Mouse (Mus musculus) forebrain, embryonic 10.5 days (tissue): ENCODE results near the gene Cend1. TPM values are rescaled to one million over a fixed set of nuclear protein-coding genes. Genes with fewer than 3 reads are reported as not detected.

Experiments
- DNase-seq: peaks from one replicate; pipeline ENCODE4 v3.0.0-alpha.2; 2017; ENCODE audit warnings: low spot score; ENCODE audit errors: extremely low spot score
- H3K27ac ChIP-seq: fragments of 300-500 bp; sonication (generic); 2 replicates; pipeline ENCODE4 v1.5.1; 2016; ENCODE audit warnings: mild to moderate bottlenecking
- H3K27me3 ChIP-seq: fragments of 300-500 bp; sonication (generic); 2 replicates; pipeline ENCODE4 v1.6.1; 2016; ENCODE audit warnings: mild to moderate bottlenecking; ENCODE audit not compliant: poor library complexity, severe bottlenecking
- H3K36me3 ChIP-seq: fragments of 300-500 bp; sonication (generic); replicated peaks from 2 replicates; pipeline ENCODE4 v1.6.1; 2016; ENCODE audit warnings: mild to moderate bottlenecking, moderate library complexity
- H3K4me1 ChIP-seq: fragments of 300-500 bp; sonication (generic); 2 replicates; pipeline ENCODE4 v1.6.1; 2016
- H3K4me3 ChIP-seq: fragments of 300-500 bp; sonication (generic); 2 replicates; pipeline ENCODE4 v1.5.1; 2016; ENCODE audit warnings: mild to moderate bottlenecking, moderate library complexity
- H3K9me3 ChIP-seq: fragments of 300-500 bp; sonication (generic); 2 replicates; pipeline ENCODE4 v1.6.1; 2016; ENCODE audit warnings: mild to moderate bottlenecking, moderate library complexity
- WGBS: fragments of 180-500 bp; shearing (Covaris S2); methylation state at CpG from one replicate; pipeline ENCODE4 v1.1.7; 2016; 5-methylcytosine and 5-hydroxymethylcytosine counted together
- polyA plus RNA-seq: library from polyadenylated mRNA; unstranded; fragments of >200 nt; fragmentation: Nextera tagmentation; extraction: Ambion mirVana; gene quantifications from 2 replicates; pipeline ENCODE4 v1.2.1, GENCODE M21; 2016

Cend1 gene
- polyA plus RNA-seq, 1 experiment from 2014 or later, result 8.7 TPM

DNA sequence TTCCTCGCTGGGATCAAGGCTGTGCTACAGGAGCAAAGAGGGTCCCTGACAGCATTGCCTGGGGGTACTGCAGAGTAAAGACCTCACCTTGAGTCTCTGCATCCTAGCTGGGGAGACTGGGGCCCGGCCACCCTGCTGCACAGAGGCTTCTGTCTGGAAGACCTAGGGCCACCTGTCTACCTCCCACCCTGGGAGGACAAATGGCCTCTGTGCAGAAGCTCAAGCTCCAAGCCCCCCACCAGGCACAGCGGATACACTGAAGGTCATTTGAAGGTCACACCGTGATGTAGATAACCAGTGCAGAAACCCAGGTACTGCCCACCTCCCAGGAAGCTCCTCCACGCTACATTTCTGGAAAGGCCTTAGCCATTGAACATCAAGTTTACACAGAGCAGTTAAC is 590 bp downstream of the Cend1 start:
- Histone ChIP-seq H3K27ac (peak overlapping the region; percentile 68), H3K4me3 (peak overlapping the region; percentile 55), H3K36me3 (peaks cover 35% of the 10 kb centered on the region), H3K9me3 (no peaks in the 10 kb centered on the region), H3K27me3 (peaks cover 8% of the 10 kb centered on the region), H3K4me1 (peaks cover 41% of the 10 kb centered on the region)
- WGBS, result 52% methylated on average over 5 of the region's 5 CpGs
- no peak for DNase-seq

DNA sequence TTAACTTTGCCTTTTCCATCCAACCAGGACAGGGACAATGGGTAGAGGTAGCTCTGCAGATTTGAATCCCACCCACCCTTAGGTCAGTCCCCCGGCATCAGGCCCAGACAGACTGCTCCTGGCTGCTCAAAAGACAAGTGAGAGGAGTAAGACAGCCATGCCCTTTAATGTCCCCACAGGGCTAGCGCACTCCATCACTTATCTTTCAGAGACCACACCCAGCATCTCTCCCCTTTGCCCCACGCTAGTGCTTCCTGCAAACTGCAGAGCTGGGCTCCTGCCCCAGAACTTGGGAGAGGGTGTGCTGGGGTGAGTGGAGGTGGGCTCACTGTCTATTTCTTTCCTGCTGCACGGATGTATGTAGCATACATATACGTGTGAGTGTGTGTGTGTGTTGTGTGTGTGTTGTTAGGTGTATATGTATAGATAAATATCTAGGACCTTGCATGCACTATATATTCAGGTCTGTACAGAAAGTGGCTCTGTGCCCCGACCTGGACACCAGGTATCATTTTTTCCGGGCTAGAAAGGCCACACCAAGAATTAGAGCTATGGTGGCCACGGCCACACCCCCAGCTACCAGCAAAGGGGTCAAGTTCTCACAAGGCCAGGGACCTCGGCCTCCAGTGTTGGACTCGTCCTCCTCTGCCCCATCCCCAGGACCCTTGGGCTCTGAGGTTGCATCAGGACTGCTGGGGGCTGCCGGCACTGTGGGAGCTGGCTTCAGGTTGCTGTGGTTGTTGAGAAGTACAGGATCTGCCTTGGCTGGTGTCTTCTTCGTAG is 2.2 kb downstream of the Cend1 start:
- 89% methylated on average over 12 of the region's 12 CpGs for WGBS
- peaks cover 8% of the 10 kb centered on the region for H3K27me3 ChIP-seq
- H3K27ac ChIP-seq, result no peak overlapping the region
- no peaks in the 10 kb centered on the region for H3K9me3 ChIP-seq
- no peak for DNase-seq
- peaks cover 19% of the 10 kb centered on the region for H3K36me3 ChIP-seq
- H3K4me3 ChIP-seq, result no peak overlapping the region
- peaks cover 30% of the 10 kb centered on the region for H3K4me1 ChIP-seq

DNA sequence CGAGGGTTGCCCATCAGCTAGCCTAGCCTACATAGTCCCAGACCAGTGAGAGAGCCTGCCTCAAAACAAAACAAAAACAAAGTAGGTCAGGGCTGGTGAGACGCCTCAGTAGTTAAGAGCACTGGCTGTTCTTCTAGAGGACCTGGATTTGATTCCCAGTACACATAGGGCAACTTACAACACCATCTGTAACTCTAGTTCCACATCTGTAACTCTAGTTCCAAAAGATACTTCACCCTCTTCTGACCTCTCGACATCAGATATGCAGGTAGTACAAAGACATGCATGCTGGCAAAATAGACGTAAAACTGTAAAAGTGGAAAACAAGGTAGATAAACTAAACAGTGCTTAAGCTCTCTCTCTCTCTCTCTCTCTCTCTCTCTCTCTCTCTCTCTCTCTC is 5.5 kb downstream of the Cend1 start:
- 87% methylated on average over 4 of the region's 4 CpGs for WGBS
- no peak for DNase-seq
- Histone ChIP-seq H3K4me3 (no peak overlapping the region), H3K9me3 (no peaks in the 10 kb centered on the region), H3K36me3 (no peaks in the 10 kb centered on the region), H3K27me3 (peaks cover 8% of the 10 kb centered on the region), H3K27ac (no peak overlapping the region), H3K4me1 (peaks cover 7% of the 10 kb centered on the region)

- no peaks in the 10 kb centered on the region for H3K9me3 ChIP-seq
- H3K27ac ChIP-seq, result no peak overlapping the region
- H3K4me3 ChIP-seq, result no peak overlapping the region
- H3K27me3 ChIP-seq, result no peaks in the 10 kb centered on the region
- 86% methylated on average over 9 of the region's 9 CpGs for WGBS
- no peaks in the 10 kb centered on the region for H3K4me1 ChIP-seq
- no peaks in the 10 kb centered on the region for H3K36me3 ChIP-seq
- no peak for DNase-seq
Measured at GRCm38 (mm10) chr7:141420030-141420702, 9.1 kb downstream of the Cend1 start.

DNA sequence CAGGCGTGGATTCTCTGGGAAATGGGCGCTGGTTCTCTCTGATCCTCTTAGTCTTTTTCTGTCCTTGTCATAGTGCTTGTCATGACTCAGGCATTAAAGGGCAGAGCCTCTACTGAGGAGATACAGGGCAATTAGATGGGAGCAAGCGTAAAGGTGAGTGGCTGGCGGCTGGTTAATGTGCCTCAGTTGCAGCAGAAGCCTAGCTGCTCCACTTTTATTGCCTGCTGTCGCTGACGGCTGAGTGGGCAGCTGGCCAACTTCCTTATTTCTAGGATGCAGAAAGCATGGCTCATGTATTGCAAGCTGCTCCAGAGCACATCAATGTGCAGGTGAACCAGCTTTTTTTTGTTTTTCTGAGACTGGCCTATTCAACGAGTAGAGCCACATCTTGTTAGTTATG is 10.3 kb downstream of the Cend1 start:
- no peak overlapping the region for H3K4me3 ChIP-seq
- peaks cover 8% of the 10 kb centered on the region for H3K4me1 ChIP-seq
- no peak overlapping the region for H3K27ac ChIP-seq
- no peaks in the 10 kb centered on the region for H3K9me3 ChIP-seq
- no peak for DNase-seq
- no peaks in the 10 kb centered on the region for H3K36me3 ChIP-seq
- WGBS, result 85% methylated on average over 7 of the region's 7 CpGs
- H3K27me3 ChIP-seq, result no peaks in the 10 kb centered on the region

DNA sequence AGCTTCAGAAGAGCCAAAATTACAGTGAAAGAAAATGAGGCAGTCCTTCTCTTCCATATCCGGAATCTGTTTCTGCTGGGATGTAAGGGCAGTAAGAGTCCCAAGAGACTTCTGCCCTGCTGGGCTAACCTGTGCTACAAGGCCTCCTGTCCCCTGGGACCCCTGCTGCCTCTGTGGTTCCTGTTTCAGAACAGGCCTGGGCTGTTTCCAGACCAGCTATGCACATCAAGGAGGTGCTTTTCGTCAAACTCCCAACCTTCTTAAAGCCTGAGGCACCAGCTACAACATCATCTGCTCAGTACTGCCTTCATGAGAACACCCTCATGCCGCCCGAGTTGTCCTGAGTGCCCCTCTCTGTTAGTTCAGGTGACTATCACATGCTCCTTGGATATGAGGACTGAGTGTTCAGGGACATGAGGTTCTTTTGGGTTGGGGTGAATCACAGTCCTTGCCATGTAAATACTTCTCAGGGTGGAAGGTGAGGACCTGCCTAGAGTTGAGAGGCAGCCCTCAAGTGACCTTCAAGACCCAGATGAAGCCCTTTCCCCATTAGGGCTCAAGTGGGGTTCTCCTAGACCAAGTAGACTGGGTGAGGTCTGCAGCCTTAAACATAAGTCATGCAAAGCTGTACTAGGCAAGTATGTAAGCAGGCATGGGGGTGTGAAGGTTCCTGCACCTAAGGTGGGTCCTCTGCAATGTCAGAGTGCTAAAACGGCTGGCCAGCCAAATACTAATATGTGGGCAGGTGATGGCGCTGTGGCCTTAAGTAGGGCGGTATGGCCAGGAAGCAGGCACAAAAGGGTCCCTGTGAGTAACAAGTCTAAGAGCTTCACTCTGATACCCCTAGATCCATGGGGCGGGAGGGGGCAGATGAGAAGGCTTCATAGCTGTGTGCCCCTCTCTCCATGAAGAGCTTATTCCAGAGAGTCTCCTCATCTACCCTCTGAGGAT is 11.3 kb downstream of the Cend1 start:
- DNase-seq, result no peak
- Histone ChIP-seq H3K9me3 (no peaks in the 10 kb centered on the region), H3K4me3 (no peak overlapping the region), H3K27ac (no peak overlapping the region), H3K36me3 (no peaks in the 10 kb centered on the region), H3K27me3 (no peaks in the 10 kb centered on the region), H3K4me1 (peaks cover 14% of the 10 kb centered on the region)
- 70% methylated on average over 8 of the region's 8 CpGs for WGBS

DNA sequence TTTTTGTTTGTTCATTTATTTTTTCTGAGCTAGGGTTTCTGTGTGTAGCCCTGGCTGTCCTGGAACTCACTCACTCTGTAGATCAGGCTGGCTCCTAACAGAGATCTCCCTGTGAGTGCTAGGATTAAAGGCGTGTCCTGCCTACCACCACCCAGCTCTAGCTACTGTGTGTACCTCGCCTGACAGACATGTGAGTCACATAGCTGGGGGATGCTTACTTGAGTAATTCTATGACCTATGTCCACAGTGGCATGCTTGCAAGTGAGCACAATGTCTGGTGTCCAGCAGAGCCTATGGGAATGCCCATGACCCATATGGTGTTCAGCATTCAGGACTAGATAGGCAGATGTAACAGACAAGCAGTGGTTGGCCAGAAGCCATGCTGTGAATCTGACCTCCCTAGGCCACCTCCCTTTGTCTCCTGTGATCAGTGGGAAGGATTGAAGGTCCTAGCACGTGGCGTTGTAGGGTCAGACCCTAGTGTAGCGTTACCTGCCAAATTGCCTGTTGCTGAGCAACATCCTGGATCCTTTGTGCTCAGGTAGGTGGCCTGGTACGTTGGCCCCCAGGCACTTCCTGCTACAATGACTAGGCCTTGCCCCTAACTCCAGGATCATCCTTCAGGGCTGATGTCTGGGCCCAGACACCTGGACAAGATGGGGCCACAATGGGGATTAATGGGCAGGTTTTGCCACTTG is 13.0 kb downstream of the Cend1 start:
- Histone ChIP-seq H3K4me3 (no peak overlapping the region), H3K27me3 (no peaks in the 10 kb centered on the region), H3K9me3 (no peaks in the 10 kb centered on the region), H3K4me1 (peaks cover 21% of the 10 kb centered on the region), H3K27ac (no peak overlapping the region), H3K36me3 (0 out of 2 replicates have a peak, but pooled peaks cover 4% of the 10 kb centered on the region)
- WGBS, result 81% methylated on average over 6 of the region's 6 CpGs
- DNase-seq, result no peak

DNA sequence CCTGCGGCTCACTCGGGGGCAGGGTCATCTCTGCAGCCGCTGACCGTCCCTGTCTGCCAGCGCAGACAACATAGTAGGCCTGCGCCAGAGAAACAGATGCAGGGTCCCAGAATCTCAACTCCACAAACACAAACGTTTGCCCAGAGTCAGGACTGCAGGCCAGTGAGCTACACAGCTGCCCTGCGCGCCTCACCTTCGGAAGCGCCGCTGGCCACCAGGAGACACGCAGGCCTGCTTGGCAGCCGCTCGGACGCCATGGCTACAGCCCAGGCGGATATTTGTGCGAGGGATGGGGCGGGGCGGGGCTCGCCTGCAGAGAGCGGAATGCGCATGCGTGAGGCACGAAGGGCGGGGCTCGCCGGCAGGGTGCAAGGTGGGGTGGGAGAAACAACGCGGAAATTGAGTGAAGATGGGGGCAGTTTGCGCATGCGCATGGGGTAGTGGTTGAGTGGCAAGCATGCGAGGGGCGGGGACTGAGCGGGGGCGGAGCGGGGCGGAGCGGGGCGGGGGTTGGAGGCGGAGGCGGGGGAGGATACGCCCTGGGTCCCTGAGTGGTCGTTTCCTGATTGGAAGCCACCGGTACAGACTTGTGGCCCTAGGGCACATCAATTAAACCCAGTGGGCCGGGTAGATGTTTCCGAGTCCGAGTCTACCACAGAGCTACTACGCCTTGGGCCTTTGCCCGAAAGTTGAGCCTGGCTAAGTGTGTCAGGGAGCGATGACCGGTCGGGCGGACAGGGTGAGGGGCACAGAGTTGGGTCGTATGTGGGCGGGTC is 15.3 kb downstream of the Cend1 start, which contains the start of gene Gatd1:
Gene Gatd1 (minus strand): TSS at position 328 of the 776 bp plus-strand sequence.
- peaks cover 25% of the 10 kb centered on the region for H3K4me1 ChIP-seq
- H3K9me3 ChIP-seq, result no peaks in the 10 kb centered on the region
- peak within 1 kb of the TSS; percentile 80 for H3K4me3 ChIP-seq
- H3K27ac ChIP-seq, result peak within 1 kb of the TSS; percentile 90
- under 1% methylated on average over 56 of the region's 56 CpGs for WGBS
- H3K36me3 ChIP-seq, result peaks cover 22% of the 10 kb centered on the region
- peak; percentile 100 for DNase-seq
- H3K27me3 ChIP-seq, result no peaks in the 10 kb centered on the region

DNA sequence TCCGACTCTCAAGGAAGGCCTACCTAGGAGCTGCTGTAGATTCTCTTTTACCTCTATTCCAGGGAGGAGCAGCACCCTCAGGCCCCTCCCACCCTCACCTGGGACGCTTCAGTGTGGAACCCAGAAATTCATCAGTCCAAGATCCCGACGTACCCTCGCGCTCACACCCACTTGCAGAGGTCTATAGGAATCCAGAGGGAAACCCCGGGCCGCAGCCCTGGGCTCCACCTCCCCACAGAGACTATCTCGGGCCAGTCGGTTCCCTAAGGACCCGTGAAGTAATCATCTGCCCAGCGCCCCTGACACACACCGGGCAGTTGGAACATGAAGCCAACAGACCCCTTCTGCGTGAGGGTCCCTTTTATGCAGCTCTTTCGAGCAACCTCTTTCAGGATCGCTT is 16.0 kb downstream of the Cend1 start:
- Histone ChIP-seq H3K27me3 (no peaks in the 10 kb centered on the region), H3K36me3 (peaks cover 29% of the 10 kb centered on the region), H3K27ac (peak overlapping the region; percentile 90), H3K4me3 (peak overlapping the region; percentile 80), H3K9me3 (no peaks in the 10 kb centered on the region), H3K4me1 (peaks cover 28% of the 10 kb centered on the region)
- DNase-seq, result no peak
- 2% methylated on average over 16 of the region's 16 CpGs for WGBS

GRCm38 (mm10) chr7:141411667-141412066 is 17.6 kb downstream of the Cend1 start:
- Histone ChIP-seq H3K27me3 (no peaks in the 10 kb centered on the region), H3K9me3 (no peaks in the 10 kb centered on the region), H3K36me3 (peaks cover 40% of the 10 kb centered on the region), H3K4me3 (no peak overlapping the region), H3K4me1 (peaks cover 28% of the 10 kb centered on the region), H3K27ac (no peak overlapping the region)
- 91% methylated on average over 1 of the region's 1 CpGs for WGBS
- no peak for DNase-seq

- no peak for DNase-seq
- Histone ChIP-seq H3K4me1 (peaks cover 28% of the 10 kb centered on the region), H3K27me3 (no peaks in the 10 kb centered on the region), H3K36me3 (peaks cover 44% of the 10 kb centered on the region), H3K9me3 (no peaks in the 10 kb centered on the region), H3K4me3 (no peak overlapping the region), H3K27ac (no peak overlapping the region)
- WGBS, result 96% methylated on average over 8 of the region's 8 CpGs
Measured at GRCm38 (mm10) chr7:141410631-141411030, 18.7 kb downstream of the Cend1 start.
